Mouse (Mus musculus) layer of hippocampus, adult 2 months (tissue): ENCODE data around the gene Cdhr2. TPM values are rescaled to one million over a fixed set of nuclear protein-coding genes. Genes with fewer than 3 reads are reported as not detected.

Experiments
- DNase-seq, 2 experiments: peaks; one replicate each; pipeline ENCODE4 v3.0.0; 2022; ENCODE audit warnings: low spot score in 2 of 2
- H3K27ac ChIP-seq: fragments of 200-600 bp; 2 replicates; pipeline ENCODE4 v1.8.1; 2022
- H3K4me3 ChIP-seq: fragments of 200-600 bp; 2 replicates; pipeline ENCODE4 v1.8.1; 2022; ENCODE audit warnings: mild to moderate bottlenecking
- CTCF ChIP-seq: fragments of 200-600 bp; conservative IDR thresholded peaks from 2 replicates; pipeline ENCODE4 v1.8.1; 2022; ENCODE audit warnings: antibody characterized with exemption, mild to moderate bottlenecking, moderate library complexity
- total RNA-seq, 2 experiments: library from RNA; stranded (reverse); gene quantifications; 2 replicates each; pipeline ENCODE4 v1.2.3; 2021

The Cdhr2 gene
- total RNA-seq, 2 experiments from 2014 or later = 0.33 to 0.44 TPM

DNA sequence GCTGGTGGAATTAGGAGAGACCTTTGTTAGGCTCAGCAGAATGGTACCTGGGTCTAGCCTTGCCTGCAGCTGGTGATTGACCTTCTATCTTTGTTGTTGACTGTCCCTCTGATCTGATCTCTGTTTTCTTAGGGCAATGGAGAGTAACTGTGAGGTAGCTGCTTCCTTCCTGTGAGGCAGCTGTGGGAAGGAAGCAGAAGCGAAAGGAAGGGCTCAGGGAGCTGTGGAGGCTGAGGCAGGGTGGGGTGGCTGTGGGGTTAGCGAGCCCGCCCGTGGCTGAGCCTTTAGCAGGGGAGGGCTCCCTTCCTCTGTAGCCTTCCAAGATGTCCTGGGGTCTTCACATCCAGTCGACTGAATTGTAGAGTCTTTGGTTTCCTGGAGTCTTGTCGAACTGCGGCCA is 1.2 kb downstream of the Cdhr2 start:
- DNase-seq = no peak
- Histone ChIP-seq H3K27ac (no peak overlapping the region), H3K4me3 (no peak overlapping the region)
- no peak for TF ChIP-seq CTCF

DNA sequence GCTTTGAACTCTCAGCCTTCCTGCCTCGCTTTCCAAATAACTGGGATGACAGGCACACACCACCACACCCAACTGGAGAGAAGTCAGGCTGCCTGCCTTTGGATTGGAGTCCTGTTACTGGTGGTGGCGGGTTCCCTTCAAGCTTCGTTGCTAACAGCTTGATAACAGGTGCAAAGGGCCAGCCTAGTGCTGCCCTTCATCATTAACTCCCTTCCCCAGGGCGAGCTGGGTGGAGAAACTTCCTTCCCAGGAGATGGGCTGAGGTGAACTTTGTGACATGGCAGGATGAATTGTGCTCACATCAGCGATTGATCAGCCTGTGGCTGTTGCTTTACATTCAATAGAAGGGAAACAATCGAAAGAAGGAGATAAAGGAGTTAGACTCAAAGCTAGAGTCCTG is 3.6 kb downstream of the Cdhr2 start:
- H3K27ac ChIP-seq = no peak overlapping the region
- no peak for DNase-seq
- TF ChIP-seq CTCF = no peak
- H3K4me3 ChIP-seq = no peak overlapping the region

DNA sequence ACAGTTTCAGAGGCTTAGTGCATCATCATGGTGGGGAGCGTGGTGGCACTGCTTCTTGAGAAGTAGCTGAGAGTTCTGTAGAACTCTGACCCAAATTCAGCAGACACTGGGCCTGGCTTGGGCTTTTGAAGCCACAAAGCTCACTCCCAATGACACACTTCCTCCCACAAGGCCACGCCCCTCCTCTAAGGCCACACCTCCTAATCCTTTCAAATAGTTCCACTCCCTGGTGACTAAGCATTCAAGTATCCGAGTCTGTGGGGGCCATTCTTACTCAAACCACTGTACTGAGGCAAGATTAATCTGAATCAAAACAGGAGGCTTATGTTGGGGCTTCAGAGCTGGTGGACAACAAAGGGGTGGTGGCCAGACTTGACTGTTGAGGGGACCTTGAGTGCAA is 9.6 kb downstream of the Cdhr2 start:
- no peak for DNase-seq
- Histone ChIP-seq H3K27ac (no peak overlapping the region), H3K4me3 (no peak overlapping the region)
- no peak for TF ChIP-seq CTCF

DNA sequence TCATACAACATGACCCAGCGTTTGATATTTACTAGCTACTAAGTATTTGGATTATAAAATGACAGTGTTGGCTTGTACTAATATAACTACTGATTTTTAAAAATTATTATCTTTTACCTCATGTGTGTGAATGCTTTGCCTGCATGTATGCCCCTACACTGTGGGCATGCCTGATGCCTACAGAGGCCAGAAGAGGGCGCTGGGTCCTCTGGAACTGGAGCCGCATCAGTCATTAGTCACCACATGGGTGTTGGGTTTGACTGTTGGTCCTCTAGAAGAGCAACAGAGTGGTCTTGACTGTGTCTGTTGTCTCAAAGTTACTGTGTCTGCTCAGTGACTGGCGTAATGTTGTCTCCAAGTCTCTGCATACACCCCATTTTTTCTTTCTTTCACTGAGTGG is 13.1 kb downstream of the Cdhr2 start:
- H3K27ac ChIP-seq = no peak overlapping the region
- TF ChIP-seq CTCF = peak; percentile 72
- H3K4me3 ChIP-seq = no peak overlapping the region
- peak in 1 of 2 experiments; percentile 39 for DNase-seq

DNA sequence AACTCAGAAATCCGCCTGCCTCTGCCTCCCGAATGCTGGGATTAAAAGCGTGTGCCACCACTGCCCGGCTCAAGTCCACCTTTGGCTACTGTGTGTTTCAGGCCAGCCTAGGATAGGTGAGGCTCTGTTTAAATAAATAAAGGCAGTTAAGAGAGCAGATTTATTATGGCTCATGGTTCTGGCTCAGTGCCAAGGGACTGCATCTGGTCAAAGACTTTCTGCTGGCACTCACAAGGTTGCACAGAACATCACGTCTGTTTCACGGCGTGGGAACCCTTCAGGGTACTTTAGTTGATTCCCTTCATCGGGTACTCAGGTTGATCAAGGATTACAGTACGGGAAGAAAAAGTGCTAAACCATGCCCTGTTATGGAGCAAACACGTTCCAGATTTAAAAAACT is 13.7 kb downstream of the Cdhr2 start:
- TF ChIP-seq CTCF = no peak
- no peak for DNase-seq
- no peak overlapping the region for H3K4me3 ChIP-seq
- no peak overlapping the region for H3K27ac ChIP-seq

DNA sequence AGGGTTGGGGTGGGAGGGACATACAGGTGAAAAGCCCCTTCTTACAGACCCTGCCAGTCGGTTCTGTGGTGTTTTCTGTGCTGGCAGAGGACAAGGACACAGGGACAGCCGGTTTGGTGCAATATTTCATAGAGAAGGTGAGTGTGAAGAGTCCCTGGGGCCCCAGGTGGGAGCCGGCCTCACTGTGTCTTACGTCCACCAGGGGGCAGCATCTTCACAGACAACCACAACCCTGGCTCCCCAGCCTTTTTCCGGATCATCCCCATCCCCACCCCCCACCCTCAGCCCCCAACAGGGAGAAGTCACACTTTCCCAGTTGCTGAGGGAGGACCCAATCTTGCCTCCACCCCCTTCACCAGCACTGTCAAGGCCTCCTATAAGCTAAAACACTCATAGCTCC is 15.7 kb downstream of the Cdhr2 start:
- DNase-seq = peak; percentile 29 to 76
- Histone ChIP-seq H3K4me3 (no peak overlapping the region), H3K27ac (no peak overlapping the region)
- peak; percentile 94 for TF ChIP-seq CTCF

DNA sequence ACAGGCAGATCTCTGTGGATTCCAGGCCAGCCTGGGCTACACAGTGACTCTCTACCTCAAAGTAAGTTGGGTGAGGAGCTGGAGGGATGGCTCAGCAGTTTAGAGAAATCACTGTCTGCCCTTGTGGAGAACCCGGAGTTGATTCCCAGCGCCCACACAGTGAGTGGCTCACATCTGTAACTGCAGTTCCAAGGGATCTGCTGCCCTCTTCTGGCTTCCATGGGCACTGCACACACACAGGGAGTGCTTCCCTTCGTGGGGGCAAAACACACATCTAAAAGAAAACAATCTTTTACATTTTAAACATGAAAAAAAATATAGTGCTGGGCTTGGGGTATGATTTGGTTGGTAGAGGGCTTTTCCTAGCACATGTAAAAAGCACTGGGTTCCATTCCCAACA is 21.9 kb downstream of the Cdhr2 start:
- Histone ChIP-seq H3K4me3 (no peak overlapping the region), H3K27ac (no peak overlapping the region)
- peak; percentile 56 for TF ChIP-seq CTCF

DNA sequence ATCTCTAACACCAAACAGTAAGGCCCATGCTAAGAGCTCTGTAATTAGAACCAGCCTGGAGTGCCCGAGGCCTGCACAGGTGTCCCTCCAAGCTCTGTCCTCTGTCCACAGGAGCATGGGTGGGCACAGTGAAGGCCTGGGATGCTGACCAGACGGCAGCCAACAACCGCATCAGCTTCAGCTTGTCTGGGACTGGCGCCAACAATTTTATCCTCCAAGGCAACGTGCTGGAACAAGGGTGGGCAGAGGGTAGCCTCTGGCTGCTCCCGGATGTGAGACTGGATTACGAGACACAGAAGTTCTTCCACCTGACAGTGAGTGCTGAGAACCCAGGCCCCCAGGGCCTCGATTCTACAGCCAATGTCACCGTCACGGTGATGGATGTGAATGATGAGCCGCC is 24.9 kb downstream of the Cdhr2 start:
- Histone ChIP-seq H3K4me3 (no peak overlapping the region), H3K27ac (no peak overlapping the region)
- no peak for TF ChIP-seq CTCF
- no peak for DNase-seq

More for the DNA sequence above, 21.9 kb downstream of the Cdhr2 start:
- DNase-seq = no peak

DNA sequence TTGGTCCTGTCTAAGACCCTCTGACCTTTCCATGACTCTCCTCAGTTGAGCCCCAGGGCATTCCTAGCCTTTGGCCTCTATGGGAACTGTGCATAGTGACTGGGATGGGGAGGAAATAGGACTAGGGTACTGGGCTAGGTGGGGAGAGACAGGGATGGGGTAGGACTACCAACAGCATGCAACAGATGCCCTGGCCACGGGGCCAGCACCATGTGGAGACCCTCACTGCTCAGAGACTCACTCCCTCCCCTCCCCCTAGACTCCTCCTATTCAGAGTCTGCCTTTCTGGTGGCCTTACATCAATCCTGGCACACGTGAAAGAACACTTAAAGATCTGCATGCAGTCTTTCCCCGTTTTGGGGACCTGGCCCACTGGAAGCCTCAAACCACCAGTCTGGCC is 35.7 kb downstream of the Cdhr2 start:
- Histone ChIP-seq H3K27ac (0 out of 2 replicates have a peak overlapping the region, but pooled peaks have one; percentile 28), H3K4me3 (no peak overlapping the region)
- no peak for TF ChIP-seq CTCF
- DNase-seq = no peak

DNA sequence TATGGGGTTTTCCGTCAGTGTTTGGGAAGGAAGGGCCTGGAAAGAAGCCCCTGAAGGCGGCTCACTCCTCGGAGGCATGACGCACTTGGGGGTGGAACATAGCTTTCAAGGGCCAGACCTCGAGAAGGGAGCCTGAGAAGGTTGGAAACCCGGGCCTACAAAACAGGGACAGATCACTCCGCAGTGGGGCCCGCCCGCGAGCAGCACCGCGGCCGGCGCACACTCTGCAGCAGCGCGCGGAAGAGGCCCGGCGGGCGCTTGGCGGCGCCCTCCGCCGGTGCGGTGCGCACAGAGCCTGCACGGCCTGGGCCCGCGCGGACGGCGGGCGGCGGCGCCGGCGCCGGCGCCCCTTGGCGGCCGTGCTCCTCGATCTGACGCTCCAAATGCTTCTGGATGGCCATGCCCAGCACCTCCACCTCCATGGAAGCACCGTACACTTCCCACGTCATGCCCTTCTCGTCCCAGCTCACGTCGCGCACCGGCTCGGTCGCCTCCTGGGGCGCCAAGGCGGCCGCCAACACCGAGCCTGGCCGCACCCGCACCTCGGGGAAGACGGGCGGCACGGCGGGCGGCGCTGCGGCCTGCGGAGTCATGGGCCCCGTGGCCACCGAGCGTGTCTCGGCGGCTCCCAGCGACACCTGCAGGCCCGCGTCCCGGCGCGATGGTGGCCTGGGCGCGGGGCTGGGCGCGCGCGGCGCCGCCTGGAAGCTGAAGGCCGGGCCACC is 36.4 kb downstream of the Cdhr2 start:
- no peak for TF ChIP-seq CTCF
- Histone ChIP-seq H3K27ac (peak overlapping the region; percentile 46; the same call in 1 of the 2 replicates), H3K4me3 (no peak overlapping the region)
- no peak for DNase-seq

DNA sequence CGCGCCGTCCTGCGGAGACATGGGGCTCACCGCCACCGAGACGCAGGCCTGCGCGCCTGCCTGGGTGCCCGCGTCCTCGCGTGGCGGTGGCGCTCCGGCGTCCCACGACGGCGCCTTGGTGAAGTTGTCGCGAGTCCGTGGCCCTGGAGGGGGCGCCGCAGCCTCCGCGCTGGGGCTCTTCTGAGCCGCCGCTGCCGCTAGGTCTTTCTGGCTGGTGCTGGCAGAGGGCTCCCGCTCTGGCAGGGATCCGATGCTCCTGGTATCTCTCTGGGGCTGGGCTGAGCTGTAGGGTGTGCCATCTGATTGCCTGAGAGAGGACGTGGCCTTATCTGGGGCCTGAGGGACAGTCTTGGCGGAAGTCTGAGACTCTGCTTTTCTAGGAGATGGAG is 36.9 kb downstream of the Cdhr2 start:
- no peak overlapping the region for H3K4me3 ChIP-seq
- TF ChIP-seq CTCF = peak; percentile 46
- DNase-seq = no peak
- peak overlapping the region; percentile 46; the same call in 1 of the 2 replicates for H3K27ac ChIP-seq

DNA sequence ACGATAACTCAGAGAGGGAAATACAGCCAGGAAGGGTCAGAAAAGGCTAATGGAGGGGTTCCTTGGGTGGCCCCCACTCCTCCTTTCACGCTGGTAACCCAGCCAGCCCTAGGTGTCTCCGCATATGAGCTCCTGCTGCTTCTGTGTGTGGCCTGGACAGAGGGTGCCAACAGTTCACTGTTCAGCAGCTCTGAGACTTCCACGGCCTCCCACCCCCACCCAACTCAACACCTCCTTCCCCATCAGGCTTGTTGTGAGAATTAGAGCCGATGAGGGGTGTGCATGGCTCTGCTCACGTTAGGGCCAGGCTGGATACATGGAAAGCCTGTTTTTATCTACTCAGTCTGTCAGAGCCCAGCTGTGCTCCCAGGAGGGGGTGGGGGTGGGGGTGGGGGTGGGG is 44.8 kb downstream of the Cdhr2 start:
- TF ChIP-seq CTCF = no peak
- Histone ChIP-seq H3K4me3 (peak overlapping the region; percentile 33), H3K27ac (peak overlapping the region; percentile 75; the same call in 1 of the 2 replicates)
- no peak for DNase-seq

DNA sequence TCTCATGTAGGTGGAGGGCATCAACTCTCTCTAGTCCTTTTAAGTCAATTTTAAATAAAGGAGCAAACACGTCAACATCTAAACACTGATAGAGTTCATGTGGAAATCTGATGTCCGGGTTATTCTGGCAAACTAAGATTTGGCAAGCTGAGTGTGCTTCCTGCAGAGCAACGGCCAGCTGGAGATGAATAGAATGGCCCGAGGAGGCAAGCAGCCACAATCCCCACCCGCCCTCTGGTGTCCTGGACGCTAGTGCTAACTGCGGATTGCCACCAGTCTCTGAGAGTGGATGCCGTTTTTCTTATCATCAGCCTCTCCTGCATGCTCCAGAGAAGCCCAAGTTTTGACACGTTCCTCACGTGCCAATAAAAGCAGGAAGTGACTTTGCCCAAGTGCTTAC is 45.6 kb downstream of the Cdhr2 start:
- H3K27ac ChIP-seq = peak overlapping the region; percentile 85; the same call in 1 of the 2 replicates
- no peak for TF ChIP-seq CTCF
- peak overlapping the region; percentile 67 for H3K4me3 ChIP-seq
- DNase-seq = no peak

DNA sequence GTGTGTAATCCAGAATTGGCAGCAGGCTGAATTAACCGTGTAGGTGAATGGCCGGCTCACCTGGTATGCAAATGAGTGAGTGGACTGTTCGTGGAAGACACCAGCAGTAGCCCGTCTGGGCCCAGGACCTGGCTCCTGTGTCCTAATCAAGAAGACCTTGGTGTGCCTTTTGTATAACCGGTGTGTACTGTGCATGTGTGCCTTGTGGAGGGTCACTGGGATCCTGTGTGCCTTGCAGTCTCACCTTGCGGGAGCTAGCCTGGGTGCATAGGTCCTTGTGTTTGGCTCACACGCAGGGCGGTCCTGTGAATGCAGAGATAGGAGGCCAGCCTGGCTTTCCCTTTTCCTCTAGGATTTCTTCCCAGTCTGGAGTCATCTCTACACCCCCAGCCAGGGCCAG is 46.9 kb downstream of the Cdhr2 start:
- DNase-seq = no peak
- Histone ChIP-seq H3K27ac (peak overlapping the region; percentile 85), H3K4me3 (peak overlapping the region; percentile 67)
- no peak for TF ChIP-seq CTCF
